Mouse (Mus musculus): Measurements from ENCODE around the gene Hoxb6.

GRCm38 (mm10) chr11:96343206-96343745 is 51.0 kb downstream of the Hoxb6 start:
- TF ChIP-seq POLR2A (IDR thresholded peaks at IDR 0.05; ENCODE audit: extremely low read depth, insufficient read depth, low read length) (no peak), CTCF (IDR thresholded peaks at IDR 0.05; ENCODE audit: extremely low read depth, insufficient read depth, low read length) (no peak)

All from cortical plate, adult 2 months (tissue).